Mouse (Mus musculus): ENCODE data around the gene Ttc39b.

GRCm38 (mm10) chr4:83213752-83214151 lies 110.3 kb downstream of the Ttc39b start:
- no peak for TF ChIP-seq CTCF (IDR thresholded peaks at IDR 0.05; ENCODE audit: extremely low read depth, insufficient read depth, insufficient read length, insufficient replicate concordance)
- no peak for TF ChIP-seq POLR2A (IDR thresholded peaks at IDR 0.05; ENCODE audit: low read depth, low read length)

All from spleen, adult 2 months (tissue).